Mouse (Mus musculus) olfactory bulb, adult 2 months (tissue): ENCODE data around the gene Prkn.

ENCODE experiments used
- CTCF ChIP-seq: fragments of 200-500 bp; IDR thresholded peaks from 2 replicates; pipeline ENCODE4 v1.5.1; 2012; ENCODE audit warnings: low read depth, mild to moderate bottlenecking, low read length, moderate library complexity; ENCODE audit not compliant: insufficient read depth
- POLR2A ChIP-seq: fragments of 200-500 bp; IDR thresholded peaks from 2 replicates; pipeline ENCODE4 v1.6.1; 2012; ENCODE audit warnings: mild to moderate bottlenecking, low read depth, low read length, moderate library complexity; ENCODE audit not compliant: insufficient read depth

- no peak for TF ChIP-seq CTCF
- no peak for TF ChIP-seq POLR2A
Measured at GRCm38 (mm10) chr17:11737905-11738304, 897.7 kb downstream of the Prkn start.
